Mouse (Mus musculus): ENCODE measurements around the gene Mcemp1.

Gene Mcemp1

GRCm38 (mm10) chr8:3665507-3665906 lies at the start of gene Mcemp1:
Gene Mcemp1 (plus strand): TSS chr8:3665754.
- no peak for DNase-seq

- DNase-seq = peak; percentile 100
These were observed 44.2 kb upstream of the Mcemp1 start, which contains the start of the genes Xab2 and Pet100 for GRCm38 (mm10) chr8:3621199-3621970. Gene Xab2 (minus strand): TSS chr8:3621316. Gene Pet100 (plus strand): TSS chr8:3621548.

GRCm38 (mm10) chr8:3622119-3622518 lies 43.4 kb upstream of the Mcemp1 start:
- peak; percentile 44 for DNase-seq

GRCm38 (mm10) chr8:3625445-3625844 lies 40.1 kb upstream of the Mcemp1 start, which contains the start of gene Pcp2:
Gene Pcp2 (minus strand): TSS chr8:3625545.
- DNase-seq = no peak

GRCm38 (mm10) chr8:3626971-3627370 lies 38.6 kb upstream of the Mcemp1 start:
- DNase-seq = no peak

- DNase-seq = no peak
These were observed 37.5 kb upstream of the Mcemp1 start for GRCm38 (mm10) chr8:3628014-3628413.

GRCm38 (mm10) chr8:3630647-3631477 lies 34.7 kb upstream of the Mcemp1 start, which contains the start of gene Stxbp2:
Gene Stxbp2 (plus strand): TSS chr8:3630955.
- DNase-seq = peak; percentile 87

GRCm38 (mm10) chr8:3631478-3631875 lies 34.1 kb upstream of the Mcemp1 start:
- DNase-seq = no peak

GRCm38 (mm10) chr8:3645804-3646203 lies 19.8 kb upstream of the Mcemp1 start:
- DNase-seq = peak; percentile 35

- DNase-seq = no peak
These were observed 18.6 kb upstream of the Mcemp1 start for GRCm38 (mm10) chr8:3646824-3647531.

GRCm38 (mm10) chr8:3647561-3647960 lies 18.0 kb upstream of the Mcemp1 start:
- DNase-seq = no peak

GRCm38 (mm10) chr8:3648268-3648667 lies 17.3 kb upstream of the Mcemp1 start:
- no peak for DNase-seq

- no peak for DNase-seq
These were observed 16.6 kb upstream of the Mcemp1 start for GRCm38 (mm10) chr8:3648990-3649389.

GRCm38 (mm10) chr8:3652845-3653244 lies 12.7 kb upstream of the Mcemp1 start:
- no peak for DNase-seq

- no peak for DNase-seq
These were observed 10.6 kb upstream of the Mcemp1 start for GRCm38 (mm10) chr8:3654726-3655508.

- DNase-seq = no peak
These were observed 10.0 kb upstream of the Mcemp1 start, which contains the start of gene Retn for GRCm38 (mm10) chr8:3655526-3655925. Gene Retn (plus strand): TSS chr8:3655770.

- no peak for DNase-seq
These were observed 8.7 kb upstream of the Mcemp1 start for GRCm38 (mm10) chr8:3656725-3657381.

GRCm38 (mm10) chr8:3660889-3661288 lies 4.7 kb upstream of the Mcemp1 start:
- DNase-seq = no peak

- DNase-seq = no peak
These were observed 1.1 kb upstream of the Mcemp1 start for GRCm38 (mm10) chr8:3664405-3664804.

GRCm38 (mm10) chr8:3670388-3670787 lies 4.8 kb downstream of the Mcemp1 start:
- no peak for DNase-seq

- peak; percentile 91 for DNase-seq
These were observed 6.5 kb downstream of the Mcemp1 start, which contains the start of gene Fcor for GRCm38 (mm10) chr8:3671980-3672491. Gene Fcor (minus strand): TSS chr8:3672362.
